ENCODE assay signal across 8 mouse cellular contexts in genomic region chr3:69316391-69317195, GRCm38 (mm10). TPM values are rescaled to one million over a fixed set of nuclear protein-coding genes. Genes with fewer than 3 reads are reported as not detected.
DNase-seq lines count a peak whose midpoint lies in the region; ATAC-seq lines count a peak whose summit lies in the region.

Gene Ppm1l (plus strand): TSS chr3:69316861.

- under 1% methylated on average over 70 of the region's 80 CpGs for WGBS in forebrain, embryonic 10.5 days
- under 1% methylated on average over 51 of the region's 80 CpGs for WGBS in heart, embryonic 15.5 days
- under 1% methylated on average over 77 of the region's 80 CpGs for WGBS in liver, embryonic 12.5 days (ENCODE audit: insufficient replicate concordance)

- H3K9me3 ChIP-seq in forebrain, embryonic 10.5 days, result no peaks in the 10 kb centered on the region
- no peaks in the 10 kb centered on the region for H3K9me3 ChIP-seq in heart, embryonic 15.5 days (replicated peaks)
- H3K9me3 ChIP-seq in liver, embryonic 12.5 days (replicated peaks), result no peaks in the 10 kb centered on the region

- H3K36me3 ChIP-seq in forebrain, embryonic 10.5 days (replicated peaks), result no peaks in the 10 kb centered on the region
- H3K36me3 ChIP-seq in heart, embryonic 15.5 days, result no peaks in the 10 kb centered on the region
- H3K36me3 ChIP-seq in liver, embryonic 12.5 days, result no peaks in the 10 kb centered on the region
- H3K36me3 ChIP-seq in splenic B cell, adult 2 months (ENCODE audit: control insufficient read depth, insufficient read depth, low read length, poor library complexity, severe bottlenecking), result no peaks in the 10 kb centered on the region

- peak; percentile 87 for DNase-seq in c-Kit-positive CD71-negative TER-119-negative erythroid progenitor cells, embryonic 14.5 days (ENCODE audit: low read depth)
- peak; percentile 92 for DNase-seq in forebrain, embryonic 10.5 days (ENCODE audit: extremely low spot score, low spot score)
- peak; percentile 94 for DNase-seq in kidney, postnatal 14 days
- DNase-seq in naive thymus-derived CD4-positive, alpha-beta T cell, adult 2 months (ENCODE audit: low read depth), result peak; percentile 98
- peak; percentile 97 for DNase-seq in splenic B cell, adult 2 months (ENCODE audit: low read depth, low spot score)

- peak; percentile 79 for ATAC-seq in CD4-positive, CD25-positive, alpha-beta regulatory T cell, adult 4 months
- peak; percentile 97 for ATAC-seq in heart, embryonic 15.5 days (replicated peaks; ENCODE audit: insufficient number of reproducible peaks, insufficient read depth, low FRiP score, low read depth)
- ATAC-seq in liver, embryonic 12.5 days, result peak; percentile 93

- peak within 1 kb of the TSS; percentile 98 for H3K27ac ChIP-seq in forebrain, embryonic 10.5 days
- peak within 1 kb of the TSS; percentile 86 for H3K27ac ChIP-seq in heart, embryonic 15.5 days
- peak within 1 kb of the TSS; percentile 88 for H3K27ac ChIP-seq in liver, embryonic 12.5 days

- peak within 1 kb of the TSS; percentile 81 for H3K9ac ChIP-seq in heart, embryonic 15.5 days
- peak within 1 kb of the TSS; percentile 92 for H3K9ac ChIP-seq in liver, embryonic 12.5 days

- H3K4me2 ChIP-seq in heart, embryonic 15.5 days, result peak within 1 kb of the TSS; percentile 95
- peak within 1 kb of the TSS; percentile 93 for H3K4me2 ChIP-seq in liver, embryonic 12.5 days

- peaks cover 35% of the 10 kb centered on the region for H3K4me1 ChIP-seq in forebrain, embryonic 10.5 days
- peaks cover 16% of the 10 kb centered on the region for H3K4me1 ChIP-seq in heart, embryonic 15.5 days (replicated peaks)
- peaks cover 46% of the 10 kb centered on the region for H3K4me1 ChIP-seq in liver, embryonic 12.5 days

- peak within 1 kb of the TSS; percentile 78 for H3K4me3 ChIP-seq in forebrain, embryonic 10.5 days
- peak within 1 kb of the TSS; percentile 72 for H3K4me3 ChIP-seq in heart, embryonic 15.5 days
- peak within 1 kb of the TSS; percentile 84 for H3K4me3 ChIP-seq in liver, embryonic 12.5 days

- H3K27me3 ChIP-seq in forebrain, embryonic 10.5 days (ENCODE audit: poor library complexity, severe bottlenecking), result peaks cover 20% of the 10 kb centered on the region
- peaks cover 4% of the 10 kb centered on the region; the same call in 1 of the 2 replicates for H3K27me3 ChIP-seq in heart, embryonic 15.5 days
- no peaks in the 10 kb centered on the region; the same call in 1 of the 2 replicates for H3K27me3 ChIP-seq in liver, embryonic 12.5 days (replicated peaks)
- H3K27me3 ChIP-seq in splenic B cell, adult 2 months (ENCODE audit: control insufficient read depth, insufficient read depth, low read length, poor library complexity, severe bottlenecking), result no peaks in the 10 kb centered on the region

RNA-seq across cellular contexts. Expression of gene Ppm1l, which starts in this region (rescaled TPM):
- polyA plus RNA-seq in CD4-positive, CD25-positive, alpha-beta regulatory T cell, adult 4 months (2017; shearing (Covaris generic)), result 1 to 10 TPM; 4.4 to 6.9 TPM
- 9.3 and 9.8 TPM in 2 replicates for polyA plus RNA-seq in forebrain, embryonic 10.5 days (2016; fragmentation: Nextera tagmentation; extraction: Ambion mirVana)
- polyA plus RNA-seq in heart, embryonic 15.5 days (2015; fragmentation: Nextera tagmentation; extraction: Ambion mirVana), result 8.5 and 9.4 TPM in 2 replicates
- 7.2 and 7.4 TPM in 2 replicates for polyA plus RNA-seq in liver, embryonic 12.5 days (2016; fragmentation: Nextera tagmentation; extraction: Ambion mirVana)

Comparison
In these comparisons a context has a peak if more than half of its experiments do, and no peak if none do; other contexts are left out.
1. Peak in every context shown above with its lines: DNase-seq, ATAC-seq, H3K4me3 ChIP-seq and H3K27ac ChIP-seq.